Mouse (Mus musculus): ENCODE results near the gene Perm1. TPM values are rescaled to one million over a fixed set of nuclear protein-coding genes. Genes with fewer than 3 reads are reported as not detected.

Perm1 gene
- polyA plus RNA-seq, 1 experiment: 0.10 TPM

GRCm38 (mm10) chr4:156200623-156201475, 14.8 kb upstream of the Perm1 start, which contains the start of gene Isg15:
Isg15 (minus strand) TSS chr4:156200818.
- no peak for DNase-seq (ENCODE audit: low spot score)

- no peak for DNase-seq (ENCODE audit: low spot score)
These were observed 13.2 kb upstream of the Perm1 start for GRCm38 (mm10) chr4:156202462-156202893.

GRCm38 (mm10) chr4:156203001-156203412, 12.7 kb upstream of the Perm1 start, which contains the start of gene AW011738:
AW011738 (plus strand) TSS chr4:156203304.
- peak; percentile 31 for DNase-seq (ENCODE audit: low spot score)

- DNase-seq (ENCODE audit: low spot score): no peak
These were observed 12.1 kb upstream of the Perm1 start for GRCm38 (mm10) chr4:156203413-156204131.

- DNase-seq (ENCODE audit: low spot score): no peak
These were observed 6.8 kb upstream of the Perm1 start for GRCm38 (mm10) chr4:156208872-156209271.

GRCm38 (mm10) chr4:156209963-156210635, 5.6 kb upstream of the Perm1 start:
- no peak for DNase-seq (ENCODE audit: low spot score)

- DNase-seq (ENCODE audit: low spot score): no peak
These were observed 2.5 kb upstream of the Perm1 start for GRCm38 (mm10) chr4:156213134-156213533.

GRCm38 (mm10) chr4:156216196-156216595, 528 bp downstream of the Perm1 start:
- no peak for DNase-seq (ENCODE audit: low spot score)

- no peak for DNase-seq (ENCODE audit: low spot score)
These were observed 1.5 kb downstream of the Perm1 start for GRCm38 (mm10) chr4:156217022-156217669.

GRCm38 (mm10) chr4:156217838-156218237, 2.2 kb downstream of the Perm1 start:
- peak; percentile 49 for DNase-seq (ENCODE audit: low spot score)

GRCm38 (mm10) chr4:156219936-156220335, 4.3 kb downstream of the Perm1 start:
- no peak for DNase-seq (ENCODE audit: low spot score)

- DNase-seq (ENCODE audit: low spot score): no peak
These were observed 8.6 kb downstream of the Perm1 start for GRCm38 (mm10) chr4:156224276-156224675.

- no peak for DNase-seq (ENCODE audit: low spot score)
These were observed 12.2 kb downstream of the Perm1 start for GRCm38 (mm10) chr4:156227752-156228392.

- DNase-seq (ENCODE audit: low spot score): peak; percentile 60
These were observed 12.8 kb downstream of the Perm1 start for GRCm38 (mm10) chr4:156228393-156229024.

- no peak for DNase-seq (ENCODE audit: low spot score)
These were observed 18.4 kb downstream of the Perm1 start for GRCm38 (mm10) chr4:156234021-156234501.

GRCm38 (mm10) chr4:156234701-156235213, 19.1 kb downstream of the Perm1 start, which contains the start of gene Plekhn1:
Plekhn1 (minus strand) TSS chr4:156234857.
- DNase-seq (ENCODE audit: low spot score): peak; percentile 60

- no peak for DNase-seq (ENCODE audit: low spot score)
These were observed 19.7 kb downstream of the Perm1 start for GRCm38 (mm10) chr4:156235360-156235770.

- peak; percentile 79 for DNase-seq (ENCODE audit: low spot score)
These were observed 20.3 kb downstream of the Perm1 start, which contains the start of gene Noc2l for GRCm38 (mm10) chr4:156235808-156236533. Noc2l (plus strand) TSS chr4:156236010.
